Mouse (Mus musculus): ENCODE measurements around the gene Shroom1.
"Not testable (repeated sequence)": the region's sequence is repeated elsewhere in the genome, so short reads cannot be mapped to it uniquely, and the experiment has no call there.

Gene Shroom1

GRCm38 (mm10) chr11:53456474-53457371, at the start of gene Shroom1, which contains the start of gene Gm10447:
Shroom1 (plus strand) TSS chr11:53457205.
Gm10447 (minus strand) TSS chr11:53457110.
- no peak for DNase-seq (ENCODE audit: low read depth, low spot score)

GRCm38 (mm10) chr11:53411738-53412137, 45.3 kb upstream of the Shroom1 start:
- DNase-seq (ENCODE audit: low read depth, low spot score), result peak; percentile 38

- DNase-seq (ENCODE audit: low read depth, low spot score), result no peak
Observed at GRCm38 (mm10) chr11:53413871-53414270, 43.1 kb upstream of the Shroom1 start.

DNA sequence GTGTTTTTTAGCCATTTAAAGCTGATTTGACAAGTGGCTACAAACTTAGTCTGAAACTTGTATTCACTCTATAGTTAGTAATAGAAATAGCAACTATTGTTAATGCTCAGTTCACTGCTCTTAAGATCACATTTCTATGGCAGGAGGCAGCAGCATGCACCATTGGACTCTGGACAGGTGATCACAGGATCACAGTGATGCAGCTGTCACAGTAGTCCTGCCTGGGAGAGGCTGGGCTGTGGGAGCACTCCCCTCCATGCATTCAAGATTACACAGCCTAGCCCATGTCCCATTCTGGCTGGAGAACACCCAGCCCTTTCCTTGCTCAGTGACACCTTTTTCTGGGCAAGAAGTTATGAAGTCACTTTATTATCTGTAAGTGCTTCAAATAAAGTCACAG, 39.0 kb upstream of the Shroom1 start:
- DNase-seq (ENCODE audit: low read depth, low spot score), result no peak

GRCm38 (mm10) chr11:53423036-53423435, 34.0 kb upstream of the Shroom1 start, which contains the start of gene Leap2:
Leap2 (minus strand) TSS chr11:53423170.
- no peak for DNase-seq (ENCODE audit: low read depth, low spot score)

GRCm38 (mm10) chr11:53424826-53425225, 32.2 kb upstream of the Shroom1 start:
- DNase-seq (ENCODE audit: low read depth, low spot score), result no peak

- no peak for DNase-seq (ENCODE audit: low read depth, low spot score)
Observed at GRCm38 (mm10) chr11:53425251-53425650, 31.8 kb upstream of the Shroom1 start.

- no peak for DNase-seq (ENCODE audit: low read depth, low spot score)
Observed at GRCm38 (mm10) chr11:53425711-53426255, 31.2 kb upstream of the Shroom1 start.

- DNase-seq (ENCODE audit: low read depth, low spot score), result not testable (repeated sequence)
Observed at GRCm38 (mm10) chr11:53426914-53427313, 30.1 kb upstream of the Shroom1 start.

DNA sequence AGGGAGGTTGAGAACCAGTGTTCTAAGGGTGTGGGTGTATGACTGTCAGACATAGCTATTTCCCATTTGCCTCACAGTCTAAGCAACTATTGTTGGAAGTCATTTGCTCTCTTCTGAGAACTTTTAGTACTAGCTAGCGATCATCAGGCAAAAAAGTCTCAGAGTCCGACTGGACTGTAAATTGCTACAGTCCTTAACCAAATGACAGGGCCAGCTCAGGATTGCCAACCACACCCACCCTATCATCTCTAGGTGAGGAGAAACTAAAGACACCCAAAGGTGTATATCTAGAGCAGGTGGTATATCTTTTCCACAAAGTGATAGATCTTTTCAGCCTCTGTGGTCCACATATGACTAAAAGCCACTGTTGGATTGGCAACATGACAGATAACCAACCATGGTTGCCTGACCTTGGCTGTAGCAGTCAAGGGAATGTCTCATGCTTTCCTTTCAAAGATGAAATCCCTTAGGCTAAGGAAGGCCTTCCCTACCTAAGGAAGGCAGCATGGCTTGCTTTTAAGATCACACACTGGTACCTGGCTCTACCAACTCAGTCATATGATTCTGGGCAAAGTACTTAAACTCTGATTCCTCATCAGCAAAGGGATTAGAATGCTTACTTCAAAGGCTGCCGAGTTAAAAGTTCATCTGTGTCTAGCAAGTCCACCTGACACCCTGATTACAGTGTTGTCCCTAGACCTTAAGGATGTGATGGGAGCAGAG, 28.9 kb upstream of the Shroom1 start:
- no peak for DNase-seq (ENCODE audit: low read depth, low spot score)

GRCm38 (mm10) chr11:53428716-53429057, 28.3 kb upstream of the Shroom1 start:
- DNase-seq (ENCODE audit: low read depth, low spot score), result no peak

GRCm38 (mm10) chr11:53429182-53429581, 27.8 kb upstream of the Shroom1 start:
- DNase-seq (ENCODE audit: low read depth, low spot score), result no peak

- no peak for DNase-seq (ENCODE audit: low read depth, low spot score)
Observed at GRCm38 (mm10) chr11:53430300-53430669, 26.7 kb upstream of the Shroom1 start.

DNA sequence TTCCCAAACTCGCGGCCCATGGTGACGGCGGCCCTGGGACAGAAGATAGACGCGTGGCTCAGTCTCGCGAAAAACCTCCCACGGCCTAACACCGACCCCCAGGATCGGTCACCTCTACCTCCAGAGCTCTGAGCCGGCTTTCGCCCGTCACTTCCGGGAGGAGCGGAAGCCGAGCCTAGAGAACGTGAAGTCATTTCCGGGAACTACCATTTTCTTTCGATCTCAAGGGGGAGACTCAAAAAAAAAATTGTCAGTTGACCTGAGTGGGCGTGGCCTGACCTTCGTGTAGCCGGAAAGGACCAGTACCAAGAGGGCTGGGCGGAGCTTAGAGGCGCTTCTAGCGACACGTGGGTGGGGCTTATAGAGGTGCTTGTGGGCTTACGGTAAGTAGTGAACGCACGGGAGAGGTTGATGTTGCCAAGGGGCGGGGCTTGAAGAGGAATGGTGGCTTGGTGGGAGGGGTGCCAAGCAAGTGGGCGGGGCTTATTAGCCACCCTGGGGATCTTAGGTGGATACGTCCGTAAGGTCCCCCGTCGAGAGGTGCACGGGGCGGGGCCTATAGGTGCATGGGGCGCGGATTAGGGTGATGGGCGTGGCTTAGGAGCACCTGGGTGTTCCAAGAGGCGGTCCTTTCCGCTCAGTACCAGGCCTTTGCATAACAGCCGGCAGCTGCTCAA, 26.2 kb upstream of the Shroom1 start, which contains the start of the genes Uqcrq and Gdf9:
Uqcrq (minus strand) TSS at position 162 of the 677 bp plus-strand sequence.
Gdf9 (plus strand) TSS at position 354 of the 677 bp plus-strand sequence.
- DNase-seq (ENCODE audit: low read depth, low spot score), result peak; percentile 99

GRCm38 (mm10) chr11:53431347-53432056, 25.5 kb upstream of the Shroom1 start:
- no peak for DNase-seq (ENCODE audit: low read depth, low spot score)

DNA sequence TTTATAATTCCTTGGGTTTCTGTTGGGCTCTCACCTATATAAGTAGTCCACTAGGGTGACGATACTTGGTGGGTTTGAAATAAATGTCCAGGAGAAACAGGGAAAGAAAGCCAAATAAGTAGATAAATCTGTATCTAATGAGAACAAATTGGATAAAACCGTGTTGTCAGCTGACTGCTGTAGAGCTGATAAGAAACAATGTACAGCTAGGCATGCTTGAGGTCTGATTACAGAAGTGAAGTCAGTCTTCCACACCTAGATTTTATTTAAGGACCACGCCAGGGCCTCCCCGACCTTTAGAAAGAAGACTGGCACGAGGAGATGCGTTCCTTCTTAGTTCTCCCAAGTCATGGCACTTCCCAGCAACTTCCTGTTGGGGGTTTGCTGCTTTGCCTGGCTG, 23.9 kb upstream of the Shroom1 start:
- DNase-seq (ENCODE audit: low read depth, low spot score), result no peak

GRCm38 (mm10) chr11:53435504-53435903, 21.5 kb upstream of the Shroom1 start:
- no peak for DNase-seq (ENCODE audit: low read depth, low spot score)

DNA sequence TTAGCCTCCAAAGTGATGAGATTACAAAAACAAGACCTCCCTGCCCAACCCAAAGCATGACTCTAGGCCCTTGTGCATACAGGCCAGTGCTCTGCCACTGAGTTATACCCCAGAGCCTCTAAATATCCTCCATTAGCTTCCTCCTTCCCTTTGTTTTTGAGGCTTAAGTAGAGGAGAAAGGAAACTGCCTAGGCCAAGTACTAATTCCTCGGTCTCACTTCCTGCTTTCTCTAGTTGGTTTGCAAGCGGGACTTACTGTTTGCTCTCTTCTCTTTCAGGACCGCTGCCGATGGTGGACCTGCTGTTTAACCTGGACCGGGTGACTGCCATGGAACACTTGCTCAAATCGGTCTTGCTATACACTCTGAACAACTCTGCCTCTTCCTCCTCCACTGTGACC, 20.7 kb upstream of the Shroom1 start:
- no peak for DNase-seq (ENCODE audit: low read depth, low spot score)

DNA sequence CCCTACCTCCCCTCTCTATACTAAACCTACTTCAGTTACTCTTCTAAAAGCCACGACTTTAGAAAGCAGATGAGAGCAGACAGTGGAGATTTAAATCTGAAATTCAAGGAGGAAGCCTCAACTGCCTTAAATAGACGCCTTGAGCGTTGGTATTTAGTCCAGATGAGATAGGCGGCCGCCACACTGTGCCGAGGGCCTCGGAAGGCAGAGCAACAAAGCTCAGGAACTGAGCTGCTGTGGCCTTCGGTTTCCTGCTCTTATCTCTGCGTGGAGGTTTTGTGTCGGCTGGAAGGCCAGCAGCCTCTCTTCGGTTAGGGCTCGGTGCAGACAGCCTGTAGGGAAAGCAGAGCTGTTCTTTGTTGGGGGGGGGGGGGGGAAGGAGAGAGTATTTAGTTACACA, 15.1 kb upstream of the Shroom1 start:
- peak; percentile 58 for DNase-seq (ENCODE audit: low read depth, low spot score)

GRCm38 (mm10) chr11:53443861-53444260, 13.1 kb upstream of the Shroom1 start:
- DNase-seq (ENCODE audit: low read depth, low spot score), result peak; percentile 51

DNA sequence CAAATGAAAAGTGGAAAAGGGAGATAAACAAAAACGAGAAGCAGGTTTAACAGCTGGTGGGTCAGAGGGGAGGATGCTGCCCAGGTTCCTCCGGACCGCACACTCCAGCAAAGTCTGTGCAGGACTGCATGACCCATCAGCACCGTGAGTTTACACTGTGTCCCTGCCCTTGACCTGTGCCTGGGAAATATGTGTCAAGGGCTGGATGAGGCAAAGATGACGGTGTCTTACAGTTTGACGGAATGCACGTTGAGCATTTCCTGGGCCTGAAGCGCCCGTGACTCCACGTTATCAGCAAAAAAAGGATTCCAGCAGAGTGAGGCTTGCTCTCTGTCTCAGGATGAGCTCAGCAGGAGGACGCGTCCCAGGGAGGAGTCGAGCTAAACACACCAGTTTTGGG, 11.4 kb upstream of the Shroom1 start:
- no peak for DNase-seq (ENCODE audit: low read depth, low spot score)
